Mouse (Mus musculus) ES-Bruce4 (cell line): Measurements from ENCODE around the gene Pno1.

Experiments
- CTCF ChIP-seq: IDR thresholded peaks from one replicate; pipeline ENCODE4 v1.8.1; 2011; ENCODE audit warnings: low read depth, low read length
- EP300 ChIP-seq: IDR thresholded peaks from 2 replicates; pipeline ENCODE4 v1.6.1; 2011; ENCODE audit warnings: low read depth, low read length; ENCODE audit not compliant: insufficient read depth
- POLR2A ChIP-seq: IDR thresholded peaks from one replicate; pipeline ENCODE4 v1.8.1; 2011; ENCODE audit warnings: low read length; ENCODE audit not compliant: insufficient read depth

- TF ChIP-seq EP300 (no peak), CTCF (no peak), POLR2A (no peak)
These were observed 1.6 kb upstream of the Pno1 start for GRCm38 (mm10) chr11:17212903-17213509.
